Mouse (Mus musculus) midbrain, embryonic 13.5 days (tissue): ENCODE data around the gene Mast4. TPM values are rescaled to one million over a fixed set of nuclear protein-coding genes. Genes with fewer than 3 reads are reported as not detected.

Experiments used
- ATAC-seq: fragments of 200-750 bp; cut with Nextera tagmentation; 2 replicates; pipeline ENCODE4 v1.8.0; 2017; ENCODE audit warnings: mild to moderate bottlenecking, moderate TSS enrichment, moderate library complexity
- H3K27ac ChIP-seq: fragments of 300-500 bp; sonication (generic); 2 replicates; pipeline ENCODE4 v1.5.1; 2015; ENCODE audit warnings: inconsistent platforms, mild to moderate bottlenecking, moderate library complexity
- H3K27me3 ChIP-seq: fragments of 300-500 bp; sonication (generic); 2 replicates; pipeline ENCODE4 v1.6.1; 2015; ENCODE audit warnings: mild to moderate bottlenecking, inconsistent platforms
- H3K36me3 ChIP-seq: fragments of 300-500 bp; sonication (generic); 2 replicates; pipeline ENCODE4 v1.6.1; 2015; ENCODE audit warnings: mild to moderate bottlenecking, inconsistent platforms
- H3K4me1 ChIP-seq: fragments of 300-500 bp; sonication (generic); replicated peaks from 2 replicates; pipeline ENCODE4 v1.6.1; 2015; ENCODE audit warnings: inconsistent platforms
- H3K4me2 ChIP-seq: fragments of 300-500 bp; sonication (generic); replicated peaks from 2 replicates; pipeline ENCODE4 v1.6.1; 2015; ENCODE audit warnings: moderate library complexity, mild to moderate bottlenecking, inconsistent platforms
- H3K4me3 ChIP-seq: fragments of 300-500 bp; sonication (generic); replicated peaks from 2 replicates; pipeline ENCODE4 v1.5.1; 2015; ENCODE audit warnings: mild to moderate bottlenecking, inconsistent platforms
- H3K9ac ChIP-seq: fragments of 300-500 bp; sonication (generic); replicated peaks from 2 replicates; pipeline ENCODE4 v1.6.1; 2015; ENCODE audit warnings: mild to moderate bottlenecking, inconsistent platforms
- H3K9me3 ChIP-seq: fragments of 300-500 bp; sonication (generic); 2 replicates; pipeline ENCODE4 v1.6.1; 2016; ENCODE audit warnings: mild to moderate bottlenecking, inconsistent platforms
- WGBS: fragments of 180-500 bp; shearing (Covaris S2); methylation state at CpG from one replicate; pipeline ENCODE4 v1.1.7; 2015; 5-methylcytosine and 5-hydroxymethylcytosine counted together
- polyA plus RNA-seq: library from polyadenylated mRNA; unstranded; fragments of >200 nt; fragmentation: Nextera tagmentation; extraction: Ambion mirVana; gene quantifications from 2 replicates; pipeline ENCODE4 v1.2.1, GENCODE M21; 2015

Gene Mast4
- polyA plus RNA-seq, 1 experiment from 2014 or later, result 33.4 TPM

DNA sequence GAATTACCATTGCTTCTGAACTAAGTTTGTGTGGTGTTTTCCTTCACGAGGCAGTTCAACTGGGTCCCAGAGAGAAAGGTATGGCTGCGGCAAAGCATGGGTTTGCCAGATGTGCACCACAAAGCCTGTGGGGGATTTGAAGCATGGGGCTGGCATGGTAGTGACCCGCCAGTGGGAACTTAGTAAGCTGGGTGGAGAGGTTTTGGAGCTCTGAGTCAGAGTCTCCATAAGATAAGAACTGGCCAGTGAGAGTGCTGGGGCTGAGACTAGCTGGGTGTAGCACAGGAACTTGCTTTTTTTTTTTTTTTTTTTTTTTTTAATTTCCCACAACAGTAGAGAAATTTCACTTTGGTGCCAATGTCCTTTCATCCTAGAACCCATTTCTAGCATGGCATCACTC lies 73.9 kb downstream of the Mast4 start:
- H3K4me3 ChIP-seq, result no peak overlapping the region
- H3K27me3 ChIP-seq, result no peaks in the 10 kb centered on the region
- no peak overlapping the region for H3K9ac ChIP-seq
- no peak for ATAC-seq
- no peaks in the 10 kb centered on the region for H3K36me3 ChIP-seq
- H3K9me3 ChIP-seq, result no peaks in the 10 kb centered on the region
- no peaks in the 10 kb centered on the region for H3K4me1 ChIP-seq
- WGBS, result 87% methylated on average over 3 of the region's 3 CpGs
- no peak overlapping the region for H3K27ac ChIP-seq
- no peak overlapping the region for H3K4me2 ChIP-seq

DNA sequence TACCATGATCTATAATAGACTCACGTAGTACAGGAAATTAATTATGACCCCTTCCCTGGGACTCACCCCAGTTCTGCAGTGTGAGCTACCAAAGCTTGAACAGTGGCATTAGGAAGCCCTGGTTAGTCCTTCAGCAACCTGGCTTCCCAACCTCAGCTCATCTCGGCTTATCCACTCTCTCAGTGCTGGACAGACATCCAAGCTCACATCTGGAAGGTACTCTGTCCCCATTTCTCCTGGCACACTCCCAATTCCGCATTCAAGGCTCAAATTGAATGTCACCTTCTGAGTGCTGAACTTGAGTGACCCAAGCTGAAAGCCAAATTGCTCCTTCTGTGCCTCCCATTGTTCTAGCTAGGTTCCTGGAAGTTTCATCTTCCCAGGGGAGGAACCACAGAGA lies 76.2 kb downstream of the Mast4 start:
- Histone ChIP-seq H3K4me2 (no peak overlapping the region), H3K4me3 (no peak overlapping the region), H3K9ac (no peak overlapping the region), H3K9me3 (no peaks in the 10 kb centered on the region), H3K27ac (no peak overlapping the region), H3K4me1 (no peaks in the 10 kb centered on the region), H3K36me3 (no peaks in the 10 kb centered on the region), H3K27me3 (no peaks in the 10 kb centered on the region)
- WGBS, result 80% methylated on average over 3 of the region's 3 CpGs
- ATAC-seq, result no peak

DNA sequence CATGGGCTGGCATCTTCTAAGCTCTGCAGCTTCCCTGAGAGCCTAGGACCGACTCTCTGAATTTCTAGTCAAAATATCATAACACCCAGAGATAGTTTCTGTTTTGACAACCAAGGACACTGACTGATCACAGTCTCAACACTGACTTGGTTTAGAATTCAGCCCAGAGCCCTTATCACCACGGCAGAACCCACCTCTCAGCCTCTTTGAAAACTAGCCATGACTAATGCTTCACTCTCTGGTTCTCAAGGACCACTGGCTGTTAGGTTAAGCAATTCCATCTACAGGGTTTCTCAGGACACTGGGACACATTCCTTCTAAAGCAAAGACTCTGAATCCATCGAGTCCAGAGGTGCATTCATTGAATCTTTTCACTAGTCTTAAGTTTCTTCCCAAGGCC lies 79.4 kb downstream of the Mast4 start:
- 73% methylated on average over 3 of the region's 3 CpGs for WGBS
- H3K36me3 ChIP-seq, result no peaks in the 10 kb centered on the region
- no peaks in the 10 kb centered on the region for H3K4me1 ChIP-seq
- no peak overlapping the region for H3K27ac ChIP-seq
- H3K4me2 ChIP-seq, result no peak overlapping the region
- H3K4me3 ChIP-seq, result no peak overlapping the region
- no peak for ATAC-seq
- H3K9me3 ChIP-seq, result no peaks in the 10 kb centered on the region
- H3K9ac ChIP-seq, result no peak overlapping the region
- H3K27me3 ChIP-seq, result no peaks in the 10 kb centered on the region

GRCm38 (mm10) chr13:103253077-103253476 lies 81.2 kb downstream of the Mast4 start:
- Histone ChIP-seq H3K4me1 (peaks cover 13% of the 10 kb centered on the region), H3K36me3 (no peaks in the 10 kb centered on the region), H3K27me3 (no peaks in the 10 kb centered on the region), H3K4me2 (no peak overlapping the region), H3K9me3 (no peaks in the 10 kb centered on the region), H3K9ac (no peak overlapping the region), H3K27ac (no peak overlapping the region), H3K4me3 (no peak overlapping the region)
- ATAC-seq, result no peak
- 84% methylated on average over 6 of the region's 6 CpGs for WGBS

DNA sequence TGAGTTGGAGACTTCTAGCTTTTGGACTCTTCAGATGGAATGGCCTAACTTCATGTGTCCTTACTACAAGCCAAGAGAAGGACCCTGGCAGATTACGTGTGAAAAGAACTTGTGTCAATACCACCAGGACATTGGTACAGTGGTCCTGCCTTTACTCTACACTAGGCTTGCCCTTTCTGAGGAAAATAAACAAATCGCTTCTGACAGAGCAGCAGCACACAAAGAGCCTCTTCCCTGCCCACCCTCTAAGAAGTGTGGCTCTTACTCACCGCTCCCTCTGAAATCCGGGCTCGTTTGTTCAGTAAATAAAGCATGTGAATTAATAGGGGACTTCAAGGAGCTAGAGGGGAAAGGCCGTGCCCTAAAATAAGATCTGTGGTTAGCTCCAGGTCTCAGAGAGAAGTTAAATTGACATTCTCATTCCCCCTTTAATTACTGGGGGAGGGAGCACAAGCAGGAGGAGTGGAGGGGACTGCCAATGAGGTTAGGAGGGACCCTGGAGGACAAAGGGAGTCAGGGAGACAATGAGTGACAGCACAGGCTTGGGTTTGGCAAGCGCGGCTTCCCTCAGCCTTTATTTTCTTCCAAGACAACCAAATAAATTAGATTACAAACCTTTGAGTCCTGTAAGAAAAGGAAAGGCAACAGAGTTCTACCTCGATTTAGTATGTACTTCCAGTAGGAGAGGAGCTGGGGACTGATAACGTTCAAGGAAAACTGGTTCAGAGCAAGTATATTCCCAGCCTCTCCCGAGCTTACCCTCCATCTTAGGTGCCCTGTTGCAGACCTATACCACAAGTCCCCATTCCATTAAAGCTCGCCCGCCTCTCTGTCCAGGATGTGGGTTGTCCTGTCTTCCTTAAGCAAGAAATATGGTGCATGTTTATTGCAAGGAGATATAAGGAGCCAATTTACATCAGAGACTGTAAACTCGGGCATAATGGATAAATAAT lies 85.9 kb downstream of the Mast4 start:
- no peaks in the 10 kb centered on the region for H3K9me3 ChIP-seq
- H3K27me3 ChIP-seq, result peaks cover 2% of the 10 kb centered on the region; the same call in 1 of the 2 replicates
- no peak overlapping the region for H3K4me3 ChIP-seq
- H3K4me1 ChIP-seq, result peaks cover 21% of the 10 kb centered on the region
- peak; percentile 92 for ATAC-seq
- peak overlapping the region; percentile 53; the same call in 1 of the 2 replicates for H3K27ac ChIP-seq
- H3K4me2 ChIP-seq, result 0 out of 2 replicates have a peak overlapping the region, but pooled peaks have one; percentile 9
- no peaks in the 10 kb centered on the region for H3K36me3 ChIP-seq
- 0 out of 2 replicates have a peak overlapping the region, but pooled peaks have one; percentile 25 for H3K9ac ChIP-seq
- 16% methylated on average over 14 of the region's 14 CpGs for WGBS

DNA sequence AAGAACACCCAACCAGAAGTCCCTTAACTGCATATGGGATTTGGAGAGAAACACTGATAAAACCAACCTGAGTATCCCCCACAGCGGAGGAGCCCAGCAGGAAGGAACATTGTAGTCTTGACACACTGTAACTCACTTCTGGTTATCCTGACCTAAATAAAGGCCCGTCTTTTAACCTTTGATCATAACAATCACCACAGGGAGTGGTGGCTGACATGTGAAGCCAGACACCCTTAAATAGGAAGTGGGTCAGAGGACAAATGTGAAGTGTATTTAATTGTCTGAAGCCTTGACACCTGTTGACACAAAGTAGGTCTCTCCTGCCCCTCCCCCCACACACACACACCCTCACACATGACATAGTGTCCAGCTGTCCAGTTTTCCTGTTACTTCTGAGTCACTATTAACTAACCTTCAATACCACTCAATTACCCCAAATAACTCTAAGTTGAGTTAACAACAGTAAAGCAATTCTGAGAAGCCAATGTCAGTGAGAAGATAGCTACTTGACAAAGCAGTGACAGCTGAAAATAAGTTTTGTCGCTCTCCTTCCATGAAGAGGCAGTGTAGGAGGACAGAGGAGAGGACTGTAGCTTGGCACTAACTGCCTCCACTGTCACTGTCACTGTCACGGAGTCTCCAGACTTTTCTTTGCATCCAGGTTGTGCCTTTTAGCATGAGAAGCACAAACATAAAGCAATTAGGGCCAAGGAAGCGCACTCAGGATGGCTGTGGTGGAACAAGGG lies 87.2 kb downstream of the Mast4 start:
- H3K9me3 ChIP-seq, result no peaks in the 10 kb centered on the region
- no peak for ATAC-seq
- no peak overlapping the region for H3K9ac ChIP-seq
- 79% methylated on average over 5 of the region's 5 CpGs for WGBS
- no peak overlapping the region for H3K4me3 ChIP-seq
- no peak overlapping the region for H3K27ac ChIP-seq
- no peaks in the 10 kb centered on the region for H3K36me3 ChIP-seq
- no peak overlapping the region for H3K4me2 ChIP-seq
- H3K27me3 ChIP-seq, result peaks cover 2% of the 10 kb centered on the region; the same call in 1 of the 2 replicates
- peaks cover 21% of the 10 kb centered on the region for H3K4me1 ChIP-seq

- ATAC-seq, result no peak
- WGBS, result 92% methylated on average over 5 of the region's 5 CpGs
- H3K4me2 ChIP-seq, result no peak overlapping the region
Measured at GRCm38 (mm10) chr13:103245431-103245830, 88.9 kb downstream of the Mast4 start.

DNA sequence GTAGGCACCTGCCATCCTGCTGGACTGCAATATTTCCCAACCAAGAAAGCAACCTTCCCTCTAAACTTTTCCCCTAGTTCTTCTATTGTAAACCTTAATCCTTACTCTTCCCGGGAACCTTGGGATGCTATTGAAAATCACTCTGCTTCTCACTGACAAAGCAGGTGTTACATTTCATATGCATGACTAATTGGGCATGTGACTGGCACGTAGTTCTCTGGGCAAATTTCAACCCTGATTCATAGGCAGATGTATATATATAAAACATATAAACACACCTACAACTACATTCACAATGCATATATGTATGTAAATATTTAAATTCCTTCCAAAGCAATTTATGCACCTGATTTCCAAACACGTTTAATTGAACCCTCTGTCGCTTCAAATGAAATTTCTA lies 90.2 kb downstream of the Mast4 start:
- ATAC-seq, result no peak
- 44% methylated on average over 4 of the region's 4 CpGs for WGBS
- Histone ChIP-seq H3K4me2 (no peak overlapping the region), H3K27ac (no peak overlapping the region), H3K27me3 (peaks cover 2% of the 10 kb centered on the region; the same call in 1 of the 2 replicates), H3K9ac (no peak overlapping the region), H3K4me1 (peaks cover 17% of the 10 kb centered on the region), H3K36me3 (no peaks in the 10 kb centered on the region), H3K4me3 (no peak overlapping the region), H3K9me3 (no peaks in the 10 kb centered on the region)

More at GRCm38 (mm10) chr13:103245431-103245830, 88.9 kb downstream of the Mast4 start:
- Histone ChIP-seq H3K27ac (no peak overlapping the region), H3K9ac (no peak overlapping the region), H3K27me3 (peaks cover 2% of the 10 kb centered on the region; the same call in 1 of the 2 replicates), H3K4me1 (peaks cover 21% of the 10 kb centered on the region), H3K9me3 (no peaks in the 10 kb centered on the region), H3K36me3 (no peaks in the 10 kb centered on the region), H3K4me3 (no peak overlapping the region)

DNA sequence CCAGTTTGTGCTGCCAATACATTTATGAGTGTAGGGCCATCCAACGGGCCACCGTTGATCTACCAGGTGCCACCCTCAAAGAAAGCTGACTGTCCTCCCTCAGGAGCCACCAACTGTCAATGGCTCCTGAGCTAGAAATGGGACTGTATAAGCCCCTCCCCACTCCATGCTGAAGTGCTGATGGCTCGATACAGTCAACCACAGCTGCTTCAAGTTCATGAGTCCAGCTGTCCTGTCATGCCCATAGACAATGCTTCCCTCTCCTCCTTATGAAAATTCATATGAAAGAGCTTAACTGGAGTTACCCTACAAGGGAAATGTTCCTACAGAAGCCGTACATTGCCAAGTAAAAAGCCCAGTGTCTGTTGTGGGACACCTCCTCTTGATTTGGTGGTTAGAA lies 93.2 kb downstream of the Mast4 start:
- Histone ChIP-seq H3K36me3 (no peaks in the 10 kb centered on the region), H3K27ac (no peak overlapping the region), H3K27me3 (no peaks in the 10 kb centered on the region), H3K9ac (no peak overlapping the region), H3K4me3 (no peak overlapping the region), H3K4me1 (no peaks in the 10 kb centered on the region), H3K4me2 (no peak overlapping the region), H3K9me3 (no peaks in the 10 kb centered on the region)
- WGBS, result 96% methylated on average over 4 of the region's 4 CpGs
- no peak for ATAC-seq

- no peaks in the 10 kb centered on the region for H3K9me3 ChIP-seq
- H3K4me3 ChIP-seq, result no peak overlapping the region
- H3K27ac ChIP-seq, result no peak overlapping the region
- no peak overlapping the region for H3K4me2 ChIP-seq
- H3K36me3 ChIP-seq, result no peaks in the 10 kb centered on the region
- no peak overlapping the region for H3K9ac ChIP-seq
- WGBS, result 93% methylated on average over 8 of the region's 8 CpGs
- no peaks in the 10 kb centered on the region for H3K4me1 ChIP-seq
- no peaks in the 10 kb centered on the region for H3K27me3 ChIP-seq
- no peak for ATAC-seq
Measured at GRCm38 (mm10) chr13:103239654-103240053, 94.6 kb downstream of the Mast4 start.

DNA sequence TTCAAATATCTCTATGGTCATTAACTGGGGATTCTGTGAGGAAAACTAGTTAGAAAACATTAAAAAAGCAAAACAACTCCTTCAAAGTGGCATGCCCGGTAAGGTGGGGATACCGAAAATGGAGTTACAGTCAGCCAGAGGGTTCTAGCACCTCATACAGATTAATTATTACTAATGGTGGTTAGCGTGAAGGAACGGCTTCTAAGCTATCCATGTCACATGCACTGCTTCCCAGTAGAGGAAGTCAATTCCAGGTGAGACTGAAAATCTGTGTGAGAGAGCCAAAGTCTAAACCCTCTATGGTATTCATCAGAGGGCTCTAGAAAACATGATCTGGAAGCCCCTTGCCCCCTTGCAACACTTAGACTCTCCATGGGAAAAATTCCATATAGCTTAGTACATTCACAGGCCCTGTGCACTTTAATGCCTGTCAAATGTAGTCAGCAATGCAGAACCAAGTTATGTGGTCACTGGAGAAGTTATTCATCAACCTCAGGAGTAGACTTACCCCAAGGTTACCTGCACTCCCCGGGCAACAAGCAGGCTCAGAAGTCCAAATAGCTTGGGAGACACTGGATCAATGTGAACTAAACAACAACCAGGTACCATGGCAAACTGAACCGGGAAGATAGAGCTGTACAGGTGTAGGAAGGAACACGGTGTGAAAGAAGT lies 96.1 kb downstream of the Mast4 start:
- Histone ChIP-seq H3K4me3 (no peak overlapping the region), H3K4me2 (no peak overlapping the region), H3K4me1 (no peaks in the 10 kb centered on the region), H3K27ac (no peak overlapping the region), H3K36me3 (no peaks in the 10 kb centered on the region), H3K27me3 (no peaks in the 10 kb centered on the region), H3K9ac (no peak overlapping the region), H3K9me3 (no peaks in the 10 kb centered on the region)
- ATAC-seq, result no peak
- 96% methylated on average over 7 of the region's 7 CpGs for WGBS

- Histone ChIP-seq H3K36me3 (no peaks in the 10 kb centered on the region), H3K27me3 (no peaks in the 10 kb centered on the region), H3K27ac (no peak overlapping the region), H3K9me3 (no peaks in the 10 kb centered on the region), H3K9ac (no peak overlapping the region), H3K4me1 (no peaks in the 10 kb centered on the region), H3K4me2 (no peak overlapping the region), H3K4me3 (no peak overlapping the region)
- WGBS, result 95% methylated on average over 7 of the region's 7 CpGs
- no peak for ATAC-seq
Measured at GRCm38 (mm10) chr13:103232171-103232570, 102.1 kb downstream of the Mast4 start.
